Mouse (Mus musculus) liver, adult 2 months (tissue): ENCODE data around the gene Olfr1022. TPM values are rescaled to one million over a fixed set of nuclear protein-coding genes. Genes with fewer than 3 reads are reported as not detected.

Experiments used
- DNase-seq: peaks from one replicate; pipeline ENCODE4 v3.0.0-alpha.2; 2011; ENCODE audit warnings: low read depth, low spot score; ENCODE audit errors: extremely low read depth
- H3K27ac ChIP-seq: fragments of 200-500 bp; replicated peaks from 2 replicates; pipeline ENCODE4 v1.5.1; 2012; ENCODE audit warnings: low read depth, mild to moderate bottlenecking, control low read depth, inconsistent platforms, low read length; ENCODE audit not compliant: insufficient read depth
- H3K27me3 ChIP-seq: fragments of 200-500 bp; 2 replicates; pipeline ENCODE4 v1.6.1; 2012; ENCODE audit warnings: mild to moderate bottlenecking, moderate library complexity, low read length, inconsistent platforms; ENCODE audit not compliant: control insufficient read depth, insufficient read depth
- H3K36me3 ChIP-seq: fragments of 200-500 bp; 2 replicates; pipeline ENCODE4 v1.6.1; 2012; ENCODE audit warnings: low read length, inconsistent platforms; ENCODE audit not compliant: control insufficient read depth, insufficient read depth
- H3K4me1 ChIP-seq: fragments of 200-500 bp; 2 replicates; pipeline ENCODE4 v1.6.1; 2011; ENCODE audit warnings: low read length; ENCODE audit not compliant: control insufficient read depth, insufficient read depth
- H3K4me3 ChIP-seq: fragments of 200-500 bp; 2 replicates; pipeline ENCODE4 v1.5.1; 2011; ENCODE audit warnings: low read depth, mild to moderate bottlenecking, control low read depth, low read length, moderate library complexity; ENCODE audit not compliant: insufficient read depth
- H3K79me2 ChIP-seq: fragments of 200-500 bp; 2 replicates; pipeline ENCODE4 v1.6.1; 2012; ENCODE audit warnings: inconsistent platforms, mild to moderate bottlenecking, low read length, moderate library complexity; ENCODE audit not compliant: control insufficient read depth, insufficient read depth
- H3K9ac ChIP-seq: fragments of 200-500 bp; 2 replicates; pipeline ENCODE4 v1.6.1; 2012; ENCODE audit warnings: low read depth, mild to moderate bottlenecking, control low read depth, inconsistent platforms, low read length
- CTCF ChIP-seq: fragments of 200-500 bp; IDR thresholded peaks from 2 replicates; pipeline ENCODE4 v1.5.1; 2011; ENCODE audit warnings: low read depth, low read length, control low read depth
- POLR2A ChIP-seq: fragments of 200-500 bp; IDR thresholded peaks from 2 replicates; pipeline ENCODE4 v1.6.1; 2011; ENCODE audit warnings: low read length, control low read depth; ENCODE audit not compliant: insufficient read depth; ENCODE audit errors: extremely low read depth
- WGBS: fragments of 180-500 bp; shearing (Covaris S2); methylation state at CpG from one replicate; pipeline ENCODE4 v1.1.7; 2018; 5-methylcytosine and 5-hydroxymethylcytosine counted together
- polyA plus RNA-seq: library from polyadenylated mRNA; depleted of rRNA; stranded (reverse); fragments of >200 nt; gene quantifications from 2 replicates; pipeline ENCODE4 v1.2.3, GENCODE M21; 2012; rRNA removed
- total RNA-seq: library from RNA; depleted of rRNA; stranded (reverse); fragments of >200 nt; gene quantifications from 2 replicates; pipeline ENCODE4 v1.2.3, GENCODE M21; 2014; rRNA removed

The Olfr1022 gene
- total RNA-seq (not detected in 2 replicates), polyA plus RNA-seq (not detected in 2 replicates)

GRCm38 (mm10) chr2:85868294-85868693 lies at the start of gene Olfr1022:
Gene Olfr1022 (plus strand): TSS chr2:85868594.
- 41% methylated on average over 2 of the region's 2 CpGs for WGBS
- DNase-seq = no peak

GRCm38 (mm10) chr2:85845383-85845782 lies 23.0 kb upstream of the Olfr1022 start, which contains the start of gene Olfr1019:
Gene Olfr1019 (minus strand): TSS chr2:85845483.
- H3K27ac ChIP-seq = no peak within 1 kb of the TSS
- no peaks in the 10 kb centered on the region for H3K27me3 ChIP-seq
- no peaks in the 10 kb centered on the region for H3K4me1 ChIP-seq
- TF ChIP-seq POLR2A (no peak), CTCF (no peak)
- no peaks in the 10 kb centered on the region for H3K79me2 ChIP-seq
- no peaks in the 10 kb centered on the region for H3K36me3 ChIP-seq
- DNase-seq = no peak
- no peak within 1 kb of the TSS for H3K9ac ChIP-seq
- no peak within 1 kb of the TSS for H3K4me3 ChIP-seq

More at GRCm38 (mm10) chr2:85868294-85868693, at the start of gene Olfr1022:
- TF ChIP-seq CTCF (no peak), POLR2A (no peak)
- Histone ChIP-seq H3K4me1 (no peaks in the 10 kb centered on the region), H3K4me3 (no peak within 1 kb of the TSS), H3K27me3 (no peaks in the 10 kb centered on the region), H3K27ac (no peak within 1 kb of the TSS), H3K36me3 (no peaks in the 10 kb centered on the region), H3K9ac (no peak within 1 kb of the TSS), H3K79me2 (no peaks in the 10 kb centered on the region)

GRCm38 (mm10) chr2:85846730-85847129 lies 21.7 kb upstream of the Olfr1022 start, which contains the start of gene Olfr1020:
Gene Olfr1020 (plus strand): TSS chr2:85847030.
- WGBS = 92% methylated on average over 1 of the region's 1 CpGs
- Histone ChIP-seq H3K36me3 (no peaks in the 10 kb centered on the region), H3K9ac (no peak within 1 kb of the TSS), H3K4me3 (no peak within 1 kb of the TSS), H3K27me3 (no peaks in the 10 kb centered on the region), H3K79me2 (no peaks in the 10 kb centered on the region), H3K27ac (no peak within 1 kb of the TSS), H3K4me1 (no peaks in the 10 kb centered on the region)
- DNase-seq = no peak
- TF ChIP-seq POLR2A = no peak
- no peak for TF ChIP-seq CTCF

GRCm38 (mm10) chr2:85885340-85885739 lies 16.9 kb downstream of the Olfr1022 start, which contains the start of gene Olfr1023:
Gene Olfr1023 (plus strand): TSS chr2:85885640.
- H3K4me3 ChIP-seq = no peak within 1 kb of the TSS
- H3K9ac ChIP-seq = no peak within 1 kb of the TSS
- TF ChIP-seq CTCF = no peak
- no peak for TF ChIP-seq POLR2A
- no peaks in the 10 kb centered on the region for H3K36me3 ChIP-seq
- no peak within 1 kb of the TSS for H3K27ac ChIP-seq
- H3K4me1 ChIP-seq = no peaks in the 10 kb centered on the region
- no peaks in the 10 kb centered on the region for H3K27me3 ChIP-seq
- no peaks in the 10 kb centered on the region for H3K79me2 ChIP-seq
- DNase-seq = no peak
- WGBS = 57% methylated on average over 2 of the region's 2 CpGs

- Histone ChIP-seq H3K9ac (no peak within 1 kb of the TSS), H3K27me3 (no peaks in the 10 kb centered on the region), H3K79me2 (no peaks in the 10 kb centered on the region), H3K4me3 (no peak within 1 kb of the TSS), H3K27ac (no peak within 1 kb of the TSS), H3K36me3 (no peaks in the 10 kb centered on the region), H3K4me1 (no peaks in the 10 kb centered on the region)
- DNase-seq = no peak
- 89% methylated on average over 3 of the region's 3 CpGs for WGBS
- no peak for TF ChIP-seq POLR2A
- TF ChIP-seq CTCF = no peak
Measured at GRCm38 (mm10) chr2:85904952-85905351, 36.6 kb downstream of the Olfr1022 start, which contains the start of gene Olfr1024. Gene Olfr1024 (minus strand): TSS chr2:85905052.

- Histone ChIP-seq H3K79me2 (no peaks in the 10 kb centered on the region), H3K27me3 (no peaks in the 10 kb centered on the region), H3K4me3 (no peak overlapping the region), H3K36me3 (no peaks in the 10 kb centered on the region), H3K4me1 (no peaks in the 10 kb centered on the region), H3K27ac (no peak overlapping the region), H3K9ac (no peak overlapping the region)
- DNase-seq = no peak
- TF ChIP-seq CTCF = no peak
- no peak for TF ChIP-seq POLR2A
Measured at GRCm38 (mm10) chr2:85913197-85913596, 44.8 kb downstream of the Olfr1022 start.
